Mouse (Mus musculus): ENCODE results near the gene Shc2.

Shc2 gene

DNA sequence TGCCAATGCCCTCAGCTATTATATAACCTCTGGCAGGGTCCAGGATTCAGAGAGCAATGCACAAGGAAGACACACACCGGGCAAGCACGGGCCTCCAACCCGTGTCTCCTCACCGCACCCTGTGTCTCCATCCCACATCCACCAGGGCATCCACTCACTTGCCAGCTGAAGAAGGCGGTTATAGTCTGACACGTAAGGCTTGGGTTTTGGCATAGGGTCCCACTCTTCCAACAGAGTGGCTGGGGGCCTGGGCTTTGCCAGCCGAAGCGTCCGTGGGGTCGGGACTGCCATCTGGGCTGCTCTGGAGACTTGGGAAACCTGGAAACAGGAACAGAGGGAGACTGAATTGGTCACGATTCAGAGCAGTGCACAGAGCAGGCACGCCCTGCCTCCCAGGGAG is 57.9 kb downstream of the Shc2 start:
- no peak for DNase-seq

DNA sequence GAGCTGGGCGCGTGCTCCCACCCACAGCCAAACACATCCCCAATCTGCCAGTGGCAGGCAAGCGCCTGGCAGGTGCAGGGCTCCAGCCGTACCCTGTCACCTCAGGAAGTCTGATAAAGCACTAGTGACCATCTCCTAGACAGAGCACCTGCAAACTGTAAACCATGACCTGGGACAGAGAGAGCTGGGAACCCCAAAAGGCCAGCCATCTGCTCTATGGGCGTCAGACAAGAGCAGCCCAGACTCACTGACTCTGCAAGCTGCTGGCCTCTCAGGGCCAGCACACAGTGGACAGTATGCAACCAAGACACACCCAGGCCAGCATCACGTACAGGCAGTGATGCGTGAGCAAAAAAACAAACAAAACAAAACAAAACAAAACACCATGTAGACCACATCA is 58.8 kb downstream of the Shc2 start:
- no peak for DNase-seq

DNA sequence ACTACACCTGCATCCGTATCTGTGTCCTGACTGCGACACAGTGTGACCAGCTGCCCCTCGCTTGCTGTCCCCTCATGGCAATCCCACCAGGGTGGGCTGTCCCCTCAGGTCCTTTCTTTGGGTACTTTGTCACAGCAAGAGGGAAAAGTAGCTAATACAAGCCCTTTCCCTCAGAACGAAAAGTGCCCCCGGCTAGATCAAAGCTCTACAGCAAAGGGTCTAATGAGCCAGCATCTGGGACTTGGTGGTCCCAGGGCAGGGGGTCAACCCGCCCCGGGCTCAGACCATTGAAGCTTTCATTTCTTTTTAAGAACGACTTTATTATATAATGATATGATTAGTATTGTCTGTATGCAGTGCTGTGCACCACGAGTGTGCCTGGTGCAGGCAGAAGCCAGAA is 59.4 kb downstream of the Shc2 start:
- no peak for DNase-seq

DNA sequence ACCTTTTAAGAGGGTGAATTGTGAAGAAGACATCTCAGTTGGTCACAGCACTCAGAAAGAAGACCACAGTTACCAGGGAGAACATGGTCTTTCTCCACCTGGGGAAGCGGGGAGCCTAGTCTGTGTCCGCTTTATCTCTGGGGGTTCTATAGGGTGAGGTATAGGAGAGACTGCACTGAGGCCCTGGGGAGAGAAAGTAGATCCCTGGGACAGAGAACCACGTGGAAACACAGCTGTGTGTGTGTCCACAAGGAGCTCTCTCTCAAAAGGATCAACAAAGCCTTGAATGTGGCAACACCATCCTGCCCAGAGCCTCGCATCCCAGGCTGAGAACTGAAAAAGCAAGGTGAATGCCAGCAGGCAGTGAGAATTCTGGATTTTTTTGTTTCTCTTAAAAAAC is 60.3 kb downstream of the Shc2 start:
- no peak for DNase-seq

DNA sequence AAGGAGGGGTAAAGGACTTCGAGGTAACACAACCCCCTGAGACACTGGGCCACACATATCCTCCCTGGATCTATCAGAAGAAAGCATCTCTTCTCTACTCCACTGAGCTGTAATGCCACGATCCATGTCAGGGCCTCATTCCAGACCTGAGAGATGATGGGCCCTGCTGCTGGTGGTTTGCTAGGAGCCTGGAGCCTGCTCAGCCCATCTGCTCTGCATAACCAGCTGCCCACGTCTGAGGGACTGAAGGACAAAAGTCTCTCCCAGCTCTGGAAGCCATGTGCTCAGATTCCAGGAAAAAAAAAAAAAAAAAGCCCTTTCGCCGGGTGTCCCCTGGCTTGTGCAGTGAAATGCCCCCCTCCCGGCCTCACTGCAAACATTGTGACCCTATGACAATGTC is 62.0 kb downstream of the Shc2 start:
- DNase-seq = no peak

DNA sequence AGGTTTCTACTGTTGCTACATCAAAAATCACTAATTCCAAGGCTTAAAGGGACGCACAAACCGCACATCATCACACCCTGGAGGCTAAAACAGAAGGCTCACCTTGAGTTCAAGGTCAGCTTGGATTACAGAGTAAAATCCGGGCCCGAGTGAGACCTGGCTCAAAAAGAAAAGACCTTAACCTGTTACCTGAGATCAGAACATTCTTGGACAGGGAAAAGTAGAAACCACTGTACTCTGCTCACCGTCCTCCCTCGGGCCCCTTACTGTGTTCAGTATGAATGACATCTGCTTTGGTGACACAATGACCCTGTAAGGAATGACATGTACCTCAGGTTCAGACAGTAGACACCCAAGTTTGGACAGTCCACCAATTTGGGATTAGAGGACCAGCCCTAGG is 62.9 kb downstream of the Shc2 start:
- DNase-seq = no peak

DNA sequence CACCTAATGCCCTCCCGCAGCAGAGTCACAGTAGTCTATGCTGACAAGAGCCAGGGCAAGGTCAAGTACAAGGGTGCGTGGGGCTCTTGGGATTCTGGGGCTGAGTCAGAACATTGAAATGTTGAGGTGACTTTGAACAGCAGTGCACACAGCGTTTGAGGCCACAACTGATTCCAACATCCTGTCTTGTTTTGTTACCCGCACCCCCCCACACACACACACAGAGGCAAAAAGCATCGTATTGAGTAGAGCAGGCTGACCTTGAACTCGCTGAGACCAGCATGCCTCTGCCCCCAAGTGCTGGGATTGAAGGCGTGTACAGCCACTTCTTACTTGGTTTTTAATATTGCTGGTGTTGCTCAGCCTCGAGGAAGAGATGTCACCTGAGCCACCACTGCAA is 63.4 kb downstream of the Shc2 start:
- no peak for DNase-seq

DNA sequence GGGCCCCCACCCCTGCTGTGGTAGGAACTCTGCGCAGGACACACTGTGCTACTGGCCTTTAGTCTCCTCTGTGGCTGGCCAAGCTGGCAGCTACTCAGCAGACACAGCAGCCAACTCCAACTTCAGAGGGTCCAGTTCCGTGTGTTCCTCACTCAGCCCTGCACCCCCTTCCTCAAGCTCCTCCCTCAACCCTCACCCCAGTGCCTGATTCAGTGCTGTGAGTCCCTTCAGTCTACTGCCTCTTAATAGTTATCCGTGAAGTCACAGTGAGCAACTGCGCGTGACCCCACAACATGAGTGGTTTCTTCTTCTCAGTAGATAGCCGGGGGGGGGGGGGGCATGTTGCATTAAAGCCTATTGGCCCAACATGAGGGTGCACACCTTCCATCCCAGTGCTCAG is 64.1 kb downstream of the Shc2 start:
- no peak for DNase-seq

DNA sequence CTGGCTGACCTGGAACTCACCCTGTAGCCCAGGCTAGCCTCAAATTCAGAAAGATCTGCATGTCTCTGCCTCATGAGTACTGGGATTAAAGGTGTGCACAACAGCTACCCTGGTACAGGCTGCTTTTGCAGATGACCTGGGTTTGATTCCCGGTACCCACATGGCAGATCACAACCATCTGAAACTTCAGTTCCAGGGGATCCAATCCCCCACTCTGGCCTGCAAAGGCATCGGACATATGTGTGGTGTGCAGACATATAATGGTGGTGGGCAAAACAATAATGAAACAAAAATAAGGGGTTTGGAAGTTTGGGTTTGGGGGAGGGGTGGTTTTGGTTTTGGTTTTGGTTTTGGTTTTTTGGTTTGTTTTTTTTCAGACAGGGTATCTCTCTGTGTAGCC is 66.4 kb downstream of the Shc2 start:
- no peak for DNase-seq

DNA sequence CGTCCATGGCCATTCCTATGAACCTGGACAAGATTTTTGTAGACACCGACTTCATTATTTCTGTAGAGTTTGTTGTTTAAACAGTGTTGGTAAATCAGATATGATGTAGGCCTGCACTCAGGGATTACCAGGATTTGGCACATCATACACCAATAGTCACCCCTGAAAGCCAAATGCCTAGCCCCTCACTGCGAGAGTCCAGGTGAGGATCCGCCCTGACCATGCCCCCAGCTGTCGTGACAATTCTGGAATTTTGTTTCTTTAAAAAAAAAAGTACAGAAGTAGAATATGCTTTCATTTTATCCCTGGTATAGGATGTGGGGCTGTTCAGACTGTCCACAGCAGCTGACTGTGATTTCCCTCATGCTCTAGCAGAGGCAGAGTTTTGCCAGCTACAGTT is 67.8 kb downstream of the Shc2 start:
- no peak for DNase-seq
